Mouse (Mus musculus): ENCODE data around the gene Rnf169. TPM values are rescaled to one million over a fixed set of nuclear protein-coding genes. Genes with fewer than 3 reads are reported as not detected.

The Rnf169 gene
- polyA plus RNA-seq, 1 experiment from 2014 or later = 2.8 TPM

DNA sequence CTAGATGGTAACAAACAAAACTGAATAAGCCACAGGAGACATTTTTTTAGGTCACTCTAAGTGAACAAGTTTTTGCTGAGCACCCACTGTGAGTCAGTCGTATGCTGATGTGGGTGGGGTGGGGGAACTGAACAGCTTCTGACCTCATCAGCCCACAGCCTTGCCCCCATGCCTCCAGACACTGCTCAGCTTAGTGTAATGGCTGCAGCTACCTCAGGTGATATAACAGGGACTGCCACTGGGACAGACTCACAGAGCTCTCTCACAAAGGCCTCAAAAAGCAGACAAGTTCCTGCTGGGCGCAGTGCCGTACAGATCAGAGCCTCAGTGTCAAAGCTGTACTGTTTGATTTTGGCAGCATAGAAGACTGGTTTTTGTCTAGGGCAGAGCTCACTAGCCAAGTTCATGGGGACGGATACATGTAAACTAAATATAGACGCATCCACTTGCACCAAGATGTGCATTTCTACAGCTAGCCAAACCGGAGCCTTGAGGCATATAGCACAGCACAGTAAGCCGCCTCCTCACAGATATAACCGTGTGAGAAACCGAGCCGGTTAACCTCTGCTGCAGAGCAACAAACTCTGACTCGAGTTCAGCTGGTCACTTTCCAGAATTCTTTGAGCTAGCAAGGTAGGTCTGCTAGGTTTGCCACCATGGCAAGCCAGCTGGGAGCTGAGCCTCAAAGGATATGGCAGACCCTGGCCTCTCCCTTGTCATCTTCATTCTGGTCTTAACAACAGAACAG is 77.2 kb downstream of the Rnf169 start:
- Histone ChIP-seq H3K4me3 (ENCODE audit: low read depth, low read length) (no peak overlapping the region), H3K4me1 (ENCODE audit: insufficient read depth) (0 out of 2 replicates have a peak, but pooled peaks cover 4% of the 10 kb centered on the region), H3K4me2 (ENCODE audit: low read depth, low read length) (no peak overlapping the region), H3K27me3 (ENCODE audit: insufficient read depth, low read length) (no peaks in the 10 kb centered on the region), H3K9ac (replicated peaks) (no peak overlapping the region), H3K9me3 (ENCODE audit: low read length) (no peaks in the 10 kb centered on the region), H3K27ac (ENCODE audit: low read depth) (no peak overlapping the region), H3K36me3 (replicated peaks; ENCODE audit: insufficient read depth, low read length) (no peaks in the 10 kb centered on the region)
- WGBS (ENCODE audit: insufficient replicate concordance) = 82% methylated on average over 11 of the region's 11 CpGs
- TF ChIP-seq CTCF (IDR thresholded peaks at IDR 0.05; ENCODE audit: low read depth) (no peak), EP300 (IDR thresholded peaks at IDR 0.05; ENCODE audit: low read depth) (no peak)
- ATAC-seq (no peak), DNase-seq (no peak)

- H3K36me3 ChIP-seq (replicated peaks; ENCODE audit: insufficient read depth, low read length) = no peaks in the 10 kb centered on the region
- no peak overlapping the region for H3K4me2 ChIP-seq (ENCODE audit: low read depth, low read length)
- DNase-seq (no peak), ATAC-seq (no peak)
- no peaks in the 10 kb centered on the region for H3K9me3 ChIP-seq (ENCODE audit: low read length)
- no peak overlapping the region for H3K4me3 ChIP-seq (ENCODE audit: low read depth, low read length)
- WGBS (ENCODE audit: insufficient replicate concordance) = 64% methylated on average over 4 of the region's 4 CpGs
- H3K9ac ChIP-seq (replicated peaks) = no peak overlapping the region
- H3K27ac ChIP-seq (ENCODE audit: low read depth) = no peak overlapping the region
- H3K4me1 ChIP-seq (ENCODE audit: insufficient read depth) = no peaks in the 10 kb centered on the region
- no peaks in the 10 kb centered on the region for H3K27me3 ChIP-seq (ENCODE audit: insufficient read depth, low read length)
- no peak for TF ChIP-seq CTCF (IDR thresholded peaks at IDR 0.05; ENCODE audit: low read depth)
- no peak for TF ChIP-seq EP300 (IDR thresholded peaks at IDR 0.05; ENCODE audit: low read depth)
Observed at GRCm38 (mm10) chr7:99902208-99902607, 78.0 kb downstream of the Rnf169 start.

- H3K9ac ChIP-seq (replicated peaks) = no peak overlapping the region
- H3K27me3 ChIP-seq (ENCODE audit: insufficient read depth, low read length) = no peaks in the 10 kb centered on the region
- H3K4me1 ChIP-seq (ENCODE audit: insufficient read depth) = no peaks in the 10 kb centered on the region
- H3K4me2 ChIP-seq (ENCODE audit: low read depth, low read length) = no peak overlapping the region
- TF ChIP-seq CTCF (IDR thresholded peaks at IDR 0.05; ENCODE audit: low read depth) (no peak), EP300 (IDR thresholded peaks at IDR 0.05; ENCODE audit: low read depth) (no peak)
- H3K9me3 ChIP-seq (ENCODE audit: low read length) = no peaks in the 10 kb centered on the region
- no peaks in the 10 kb centered on the region for H3K36me3 ChIP-seq (replicated peaks; ENCODE audit: insufficient read depth, low read length)
- ATAC-seq = no peak; the same call in 1 of the 2 replicates
- no peak overlapping the region for H3K27ac ChIP-seq (ENCODE audit: low read depth)
- 71% methylated on average over 4 of the region's 4 CpGs for WGBS (ENCODE audit: insufficient replicate concordance)
- H3K4me3 ChIP-seq (ENCODE audit: low read depth, low read length) = no peak overlapping the region
- no peak for DNase-seq
Observed at GRCm38 (mm10) chr7:99896905-99897304, 83.3 kb downstream of the Rnf169 start.

DNA sequence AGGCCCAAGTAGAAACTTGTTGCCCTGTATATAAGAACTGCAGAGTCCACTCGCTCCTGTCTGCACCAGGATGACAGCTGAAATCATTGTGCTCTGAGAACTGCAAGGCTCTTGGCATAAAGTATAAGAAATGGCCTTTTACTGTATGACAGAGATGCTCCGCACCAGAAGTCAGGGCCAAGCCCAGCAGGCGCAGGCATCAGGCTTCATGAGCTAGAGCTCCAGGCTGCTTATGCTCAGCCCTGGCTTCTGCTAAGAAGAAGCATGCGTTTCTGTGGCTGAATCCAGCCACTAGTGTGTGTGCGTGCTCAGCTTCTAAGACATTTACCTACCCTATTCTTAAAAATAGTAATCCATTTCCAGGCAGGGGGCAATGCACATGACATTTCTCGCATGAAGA is 85.8 kb downstream of the Rnf169 start:
- ATAC-seq = no peak
- H3K27me3 ChIP-seq (ENCODE audit: insufficient read depth, low read length) = no peaks in the 10 kb centered on the region
- 77% methylated on average over 6 of the region's 6 CpGs for WGBS (ENCODE audit: insufficient replicate concordance)

GRCm38 (mm10) chr7:99893967-99894366 is 86.3 kb downstream of the Rnf169 start:
- ATAC-seq (no peak), DNase-seq (no peak)
- no peaks in the 10 kb centered on the region for H3K9me3 ChIP-seq (ENCODE audit: low read length)
- no peaks in the 10 kb centered on the region for H3K27me3 ChIP-seq (ENCODE audit: insufficient read depth, low read length)
- no peaks in the 10 kb centered on the region for H3K4me1 ChIP-seq (ENCODE audit: insufficient read depth)
- WGBS (ENCODE audit: insufficient replicate concordance) = 73% methylated on average over 3 of the region's 3 CpGs
- no peak overlapping the region for H3K4me2 ChIP-seq (ENCODE audit: low read depth, low read length)
- H3K36me3 ChIP-seq (replicated peaks; ENCODE audit: insufficient read depth, low read length) = no peaks in the 10 kb centered on the region
- no peak overlapping the region for H3K4me3 ChIP-seq (ENCODE audit: low read depth, low read length)
- no peak for TF ChIP-seq CTCF (IDR thresholded peaks at IDR 0.05; ENCODE audit: low read depth)
- TF ChIP-seq EP300 (IDR thresholded peaks at IDR 0.05; ENCODE audit: low read depth) = no peak
- H3K27ac ChIP-seq (ENCODE audit: low read depth) = no peak overlapping the region
- no peak overlapping the region for H3K9ac ChIP-seq (replicated peaks)

More for the DNA sequence above, 85.8 kb downstream of the Rnf169 start:
- Histone ChIP-seq H3K4me3 (ENCODE audit: low read depth, low read length) (no peak overlapping the region), H3K4me1 (ENCODE audit: insufficient read depth) (no peaks in the 10 kb centered on the region), H3K4me2 (ENCODE audit: low read depth, low read length) (no peak overlapping the region), H3K36me3 (replicated peaks; ENCODE audit: insufficient read depth, low read length) (no peaks in the 10 kb centered on the region), H3K27ac (ENCODE audit: low read depth) (no peak overlapping the region), H3K9me3 (ENCODE audit: low read length) (no peaks in the 10 kb centered on the region), H3K9ac (replicated peaks) (no peak overlapping the region)
- TF ChIP-seq EP300 (IDR thresholded peaks at IDR 0.05; ENCODE audit: low read depth) (no peak), CTCF (IDR thresholded peaks at IDR 0.05; ENCODE audit: low read depth) (no peak)
- DNase-seq = no peak

DNA sequence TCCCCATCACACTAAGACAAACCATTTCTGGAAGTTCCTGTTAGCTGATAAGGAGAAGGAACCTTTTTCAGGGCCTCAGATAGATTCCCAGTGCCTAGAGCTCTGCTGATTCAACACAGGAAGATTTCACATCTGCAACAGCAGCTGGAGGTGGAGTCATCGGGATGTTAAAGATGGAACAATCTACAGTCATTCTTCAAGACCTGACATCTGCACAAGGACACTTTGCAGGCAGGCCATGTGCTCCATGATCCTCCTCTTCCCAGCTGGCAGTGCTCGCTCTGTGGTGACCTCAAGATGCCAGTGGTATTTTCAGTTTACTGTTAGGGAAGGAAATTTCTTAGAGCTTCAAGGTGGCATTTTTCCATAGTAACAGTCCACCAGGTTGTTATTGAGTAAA is 87.9 kb downstream of the Rnf169 start:
- Histone ChIP-seq H3K27ac (ENCODE audit: low read depth) (no peak overlapping the region), H3K4me2 (ENCODE audit: low read depth, low read length) (no peak overlapping the region), H3K4me3 (ENCODE audit: low read depth, low read length) (no peak overlapping the region), H3K4me1 (ENCODE audit: insufficient read depth) (no peaks in the 10 kb centered on the region), H3K9ac (replicated peaks) (no peak overlapping the region), H3K36me3 (replicated peaks; ENCODE audit: insufficient read depth, low read length) (no peaks in the 10 kb centered on the region), H3K27me3 (ENCODE audit: insufficient read depth, low read length) (no peaks in the 10 kb centered on the region), H3K9me3 (ENCODE audit: low read length) (no peaks in the 10 kb centered on the region)
- ATAC-seq (no peak), DNase-seq (no peak)
- 76% methylated on average over 2 of the region's 2 CpGs for WGBS (ENCODE audit: insufficient replicate concordance)
- TF ChIP-seq CTCF (IDR thresholded peaks at IDR 0.05; ENCODE audit: low read depth) = no peak
- TF ChIP-seq EP300 (IDR thresholded peaks at IDR 0.05; ENCODE audit: low read depth) = no peak

Data from liver, postnatal 0 days (tissue).